Mouse (Mus musculus): Measurements from ENCODE around the gene Ncoa5.

DNA sequence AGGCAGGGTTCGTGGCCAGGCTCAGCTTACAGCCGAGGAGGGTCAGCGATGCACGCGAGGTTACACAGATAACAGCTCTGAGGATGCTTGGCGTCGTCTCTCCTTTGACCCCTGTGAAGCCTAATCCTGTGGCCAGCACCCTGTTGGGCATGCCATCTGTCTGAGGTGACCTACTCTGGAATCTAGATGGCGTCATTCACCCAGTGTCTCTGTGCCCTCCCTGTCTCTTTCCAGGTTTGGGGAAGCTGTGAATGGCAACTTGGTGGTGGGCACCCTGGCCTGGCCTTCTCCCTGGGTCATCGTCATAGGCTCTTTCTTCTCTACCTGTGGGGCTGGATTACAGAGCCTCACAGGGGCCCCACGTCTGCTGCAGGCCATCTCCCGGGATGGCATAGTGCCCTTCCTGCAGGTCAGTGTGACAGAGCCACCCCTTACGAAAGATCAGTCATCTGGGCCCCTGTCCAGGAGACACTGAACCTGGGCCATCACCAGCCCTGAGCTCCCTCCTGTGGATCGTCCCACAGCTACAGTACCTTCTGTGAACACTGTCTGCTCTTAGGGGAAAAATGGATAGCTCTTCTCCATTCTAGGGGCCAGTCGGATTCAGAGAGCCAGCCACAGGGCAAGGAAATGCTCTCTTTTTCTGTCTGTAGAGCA lies 48.2 kb downstream of the Ncoa5 start:
- no peak for TF ChIP-seq POLR2A (IDR thresholded peaks at IDR 0.05; ENCODE audit: extremely low read depth, insufficient read depth, low read length)
- no peak for TF ChIP-seq CTCF (IDR thresholded peaks at IDR 0.05; ENCODE audit: extremely low read depth, insufficient read depth, low read length)

Data from cortical plate, adult 2 months (tissue).